Mouse (Mus musculus) forebrain, embryonic 10.5 days (tissue): ENCODE results near the gene Ccdc60. TPM values are rescaled to one million over a fixed set of nuclear protein-coding genes. Genes with fewer than 3 reads are reported as not detected.

Experiments
- DNase-seq: peaks from one replicate; pipeline ENCODE4 v3.0.0-alpha.2; 2017; ENCODE audit warnings: low spot score; ENCODE audit errors: extremely low spot score
- H3K27ac ChIP-seq: fragments of 300-500 bp; sonication (generic); 2 replicates; pipeline ENCODE4 v1.5.1; 2016; ENCODE audit warnings: mild to moderate bottlenecking
- H3K27me3 ChIP-seq: fragments of 300-500 bp; sonication (generic); 2 replicates; pipeline ENCODE4 v1.6.1; 2016; ENCODE audit warnings: mild to moderate bottlenecking; ENCODE audit not compliant: poor library complexity, severe bottlenecking
- H3K36me3 ChIP-seq: fragments of 300-500 bp; sonication (generic); replicated peaks from 2 replicates; pipeline ENCODE4 v1.6.1; 2016; ENCODE audit warnings: mild to moderate bottlenecking, moderate library complexity
- H3K4me1 ChIP-seq: fragments of 300-500 bp; sonication (generic); 2 replicates; pipeline ENCODE4 v1.6.1; 2016
- H3K4me3 ChIP-seq: fragments of 300-500 bp; sonication (generic); 2 replicates; pipeline ENCODE4 v1.5.1; 2016; ENCODE audit warnings: mild to moderate bottlenecking, moderate library complexity
- H3K9me3 ChIP-seq: fragments of 300-500 bp; sonication (generic); 2 replicates; pipeline ENCODE4 v1.6.1; 2016; ENCODE audit warnings: mild to moderate bottlenecking, moderate library complexity
- WGBS: fragments of 180-500 bp; shearing (Covaris S2); methylation state at CpG from one replicate; pipeline ENCODE4 v1.1.7; 2016; 5-methylcytosine and 5-hydroxymethylcytosine counted together
- polyA plus RNA-seq: library from polyadenylated mRNA; unstranded; fragments of >200 nt; fragmentation: Nextera tagmentation; extraction: Ambion mirVana; gene quantifications from 2 replicates; pipeline ENCODE4 v1.2.1, GENCODE M21; 2016

Ccdc60 gene
- polyA plus RNA-seq, 1 experiment from 2014 or later, result 0.66 TPM

GRCm38 (mm10) chr5:116262689-116263088, 26.1 kb downstream of the Ccdc60 start:
- Histone ChIP-seq H3K4me1 (0 out of 2 replicates have a peak, but pooled peaks cover 4% of the 10 kb centered on the region), H3K4me3 (no peak overlapping the region), H3K27me3 (peaks cover 14% of the 10 kb centered on the region; the same call in 1 of the 2 replicates), H3K36me3 (no peaks in the 10 kb centered on the region), H3K9me3 (no peaks in the 10 kb centered on the region), H3K27ac (no peak overlapping the region)
- 89% methylated on average over 2 of the region's 2 CpGs for WGBS
- no peak for DNase-seq

- no peak overlapping the region for H3K4me3 ChIP-seq
- H3K27ac ChIP-seq, result no peak overlapping the region
- H3K9me3 ChIP-seq, result no peaks in the 10 kb centered on the region
- 96% methylated on average over 5 of the region's 5 CpGs for WGBS
- H3K36me3 ChIP-seq, result no peaks in the 10 kb centered on the region
- H3K4me1 ChIP-seq, result 0 out of 2 replicates have a peak, but pooled peaks cover 4% of the 10 kb centered on the region
- 0 out of 2 replicates have a peak, but pooled peaks cover 7% of the 10 kb centered on the region for H3K27me3 ChIP-seq
- DNase-seq, result no peak
These were observed 26.8 kb downstream of the Ccdc60 start for GRCm38 (mm10) chr5:116261944-116262343.

- Histone ChIP-seq H3K27ac (no peak overlapping the region), H3K9me3 (no peaks in the 10 kb centered on the region), H3K36me3 (no peaks in the 10 kb centered on the region), H3K27me3 (no peaks in the 10 kb centered on the region), H3K4me3 (no peak overlapping the region), H3K4me1 (0 out of 2 replicates have a peak, but pooled peaks cover 4% of the 10 kb centered on the region)
- DNase-seq, result no peak
- WGBS, result 95% methylated on average over 5 of the region's 5 CpGs
These were observed 28.4 kb downstream of the Ccdc60 start for GRCm38 (mm10) chr5:116260356-116260755.

GRCm38 (mm10) chr5:116258321-116258860, 30.4 kb downstream of the Ccdc60 start:
- no peak for DNase-seq

GRCm38 (mm10) chr5:116253914-116254313, 34.9 kb downstream of the Ccdc60 start:
- H3K9me3 ChIP-seq, result no peaks in the 10 kb centered on the region
- 86% methylated on average over 4 of the region's 4 CpGs for WGBS
- no peaks in the 10 kb centered on the region for H3K36me3 ChIP-seq
- no peak overlapping the region for H3K27ac ChIP-seq
- no peaks in the 10 kb centered on the region for H3K27me3 ChIP-seq
- DNase-seq, result no peak
- no peak overlapping the region for H3K4me3 ChIP-seq
- 0 out of 2 replicates have a peak, but pooled peaks cover 4% of the 10 kb centered on the region for H3K4me1 ChIP-seq

More at GRCm38 (mm10) chr5:116258321-116258860, 30.4 kb downstream of the Ccdc60 start:
- Histone ChIP-seq H3K27ac (no peak overlapping the region), H3K4me1 (0 out of 2 replicates have a peak, but pooled peaks cover 4% of the 10 kb centered on the region), H3K9me3 (no peaks in the 10 kb centered on the region), H3K27me3 (no peaks in the 10 kb centered on the region), H3K4me3 (no peak overlapping the region), H3K36me3 (no peaks in the 10 kb centered on the region)
- WGBS, result 76% methylated on average over 8 of the region's 8 CpGs

GRCm38 (mm10) chr5:116252186-116252585, 36.6 kb downstream of the Ccdc60 start:
- Histone ChIP-seq H3K27ac (no peak overlapping the region), H3K27me3 (no peaks in the 10 kb centered on the region), H3K9me3 (no peaks in the 10 kb centered on the region), H3K36me3 (no peaks in the 10 kb centered on the region), H3K4me1 (no peaks in the 10 kb centered on the region), H3K4me3 (no peak overlapping the region)
- WGBS, result 86% methylated on average over 6 of the region's 6 CpGs
- DNase-seq, result no peak

- H3K27ac ChIP-seq, result no peak overlapping the region
- no peak overlapping the region for H3K4me3 ChIP-seq
- 88% methylated on average over 7 of the region's 7 CpGs for WGBS
- H3K4me1 ChIP-seq, result peaks cover 3% of the 10 kb centered on the region; the same call in 1 of the 2 replicates
- H3K27me3 ChIP-seq, result no peaks in the 10 kb centered on the region
- no peak for DNase-seq
- H3K9me3 ChIP-seq, result peaks cover 4% of the 10 kb centered on the region; the same call in 1 of the 2 replicates
- no peaks in the 10 kb centered on the region for H3K36me3 ChIP-seq
These were observed 42.1 kb downstream of the Ccdc60 start for GRCm38 (mm10) chr5:116246642-116247041.

GRCm38 (mm10) chr5:116244476-116244875, 44.3 kb downstream of the Ccdc60 start:
- Histone ChIP-seq H3K4me3 (no peak overlapping the region), H3K27ac (no peak overlapping the region), H3K36me3 (no peaks in the 10 kb centered on the region), H3K9me3 (peaks cover 4% of the 10 kb centered on the region; the same call in 1 of the 2 replicates), H3K4me1 (peaks cover 3% of the 10 kb centered on the region; the same call in 1 of the 2 replicates), H3K27me3 (0 out of 2 replicates have a peak, but pooled peaks cover 5% of the 10 kb centered on the region)
- no peak for DNase-seq
- WGBS, result 87% methylated on average over 3 of the region's 3 CpGs

GRCm38 (mm10) chr5:116243622-116244021, 45.2 kb downstream of the Ccdc60 start:
- WGBS, result 92% methylated on average over 7 of the region's 9 CpGs
- H3K36me3 ChIP-seq, result no peaks in the 10 kb centered on the region
- H3K9me3 ChIP-seq, result peaks cover 4% of the 10 kb centered on the region; the same call in 1 of the 2 replicates
- 0 out of 2 replicates have a peak, but pooled peaks cover 5% of the 10 kb centered on the region for H3K27me3 ChIP-seq
- DNase-seq, result no peak
- no peak overlapping the region for H3K27ac ChIP-seq
- no peak overlapping the region for H3K4me3 ChIP-seq
- H3K4me1 ChIP-seq, result peaks cover 3% of the 10 kb centered on the region; the same call in 1 of the 2 replicates

- peak; percentile 69 for DNase-seq
- Histone ChIP-seq H3K9me3 (no peaks in the 10 kb centered on the region), H3K36me3 (no peaks in the 10 kb centered on the region), H3K27me3 (peaks cover 35% of the 10 kb centered on the region), H3K4me3 (peak overlapping the region; percentile 45), H3K4me1 (peaks cover 14% of the 10 kb centered on the region), H3K27ac (peak overlapping the region; percentile 62; the same call in 1 of the 2 replicates)
- 21% methylated on average over 19 of the region's 19 CpGs for WGBS
These were observed 56.7 kb downstream of the Ccdc60 start for GRCm38 (mm10) chr5:116231841-116232643.

GRCm38 (mm10) chr5:116228414-116228813, 60.4 kb downstream of the Ccdc60 start:
- Histone ChIP-seq H3K9me3 (no peaks in the 10 kb centered on the region), H3K4me3 (no peak overlapping the region), H3K27me3 (peaks cover 25% of the 10 kb centered on the region), H3K36me3 (no peaks in the 10 kb centered on the region), H3K27ac (no peak overlapping the region), H3K4me1 (peaks cover 14% of the 10 kb centered on the region)
- no peak for DNase-seq
- WGBS, result 80% methylated on average over 6 of the region's 6 CpGs

GRCm38 (mm10) chr5:116224023-116224422, 64.8 kb downstream of the Ccdc60 start:
- Histone ChIP-seq H3K36me3 (no peaks in the 10 kb centered on the region), H3K4me3 (no peak overlapping the region), H3K27ac (no peak overlapping the region), H3K4me1 (no peaks in the 10 kb centered on the region), H3K27me3 (no peaks in the 10 kb centered on the region), H3K9me3 (no peaks in the 10 kb centered on the region)
- WGBS, result 76% methylated on average over 6 of the region's 6 CpGs
- DNase-seq, result no peak

GRCm38 (mm10) chr5:116221916-116222315, 66.9 kb downstream of the Ccdc60 start:
- Histone ChIP-seq H3K4me3 (no peak overlapping the region), H3K27ac (no peak overlapping the region), H3K4me1 (no peaks in the 10 kb centered on the region), H3K9me3 (no peaks in the 10 kb centered on the region), H3K36me3 (no peaks in the 10 kb centered on the region), H3K27me3 (no peaks in the 10 kb centered on the region; the same call in 1 of the 2 replicates)
- DNase-seq, result no peak
- WGBS, result 95% methylated on average over 3 of the region's 3 CpGs
